Mouse (Mus musculus): ENCODE data around the gene Ssr3. TPM values are rescaled to one million over a fixed set of nuclear protein-coding genes. Genes with fewer than 3 reads are reported as not detected.

The Ssr3 gene
- total and polyA plus RNA-seq, 2 experiments from 2014 or later = 155 to 174 TPM

- Histone ChIP-seq H3K9ac (no peak overlapping the region), H3K4me3 (ENCODE audit: low read depth, low read length) (no peak overlapping the region), H3K4me2 (ENCODE audit: low read depth) (no peak overlapping the region), H3K36me3 (ENCODE audit: insufficient read depth) (no peaks in the 10 kb centered on the region), H3K9me3 (ENCODE audit: low read length) (no peaks in the 10 kb centered on the region), H3K27ac (ENCODE audit: low read depth, low read length) (no peak overlapping the region), H3K27me3 (ENCODE audit: insufficient read depth, low read length) (no peaks in the 10 kb centered on the region), H3K4me1 (ENCODE audit: insufficient read depth) (no peaks in the 10 kb centered on the region)
- no peak for DNase-seq
- TF ChIP-seq CTCF (IDR thresholded peaks at IDR 0.05; ENCODE audit: low read depth) = no peak
- 76% methylated on average over 1 of the region's 1 CpGs for WGBS
- ATAC-seq = no peak
These were observed 46.2 kb downstream of the Ssr3 start for GRCm38 (mm10) chr3:65346176-65346575.

- DNase-seq (no peak), ATAC-seq (no peak)
- H3K9ac ChIP-seq = no peak overlapping the region
- no peak overlapping the region for H3K4me2 ChIP-seq (ENCODE audit: low read depth)
- WGBS = 70% methylated on average over 5 of the region's 5 CpGs
- H3K27me3 ChIP-seq (ENCODE audit: insufficient read depth, low read length) = no peaks in the 10 kb centered on the region
- no peak overlapping the region for H3K27ac ChIP-seq (ENCODE audit: low read depth, low read length)
- no peaks in the 10 kb centered on the region for H3K4me1 ChIP-seq (ENCODE audit: insufficient read depth)
- no peaks in the 10 kb centered on the region for H3K9me3 ChIP-seq (ENCODE audit: low read length)
- no peaks in the 10 kb centered on the region for H3K36me3 ChIP-seq (ENCODE audit: insufficient read depth)
- no peak for TF ChIP-seq CTCF (IDR thresholded peaks at IDR 0.05; ENCODE audit: low read depth)
- H3K4me3 ChIP-seq (ENCODE audit: low read depth, low read length) = no peak overlapping the region
These were observed 52.1 kb downstream of the Ssr3 start for GRCm38 (mm10) chr3:65340173-65340951.

GRCm38 (mm10) chr3:65337835-65338464 is 54.5 kb downstream of the Ssr3 start:
- Histone ChIP-seq H3K27me3 (ENCODE audit: insufficient read depth, low read length) (no peaks in the 10 kb centered on the region), H3K9me3 (ENCODE audit: low read length) (no peaks in the 10 kb centered on the region), H3K27ac (ENCODE audit: low read depth, low read length) (no peak overlapping the region), H3K9ac (no peak overlapping the region), H3K4me1 (ENCODE audit: insufficient read depth) (no peaks in the 10 kb centered on the region), H3K36me3 (ENCODE audit: insufficient read depth) (no peaks in the 10 kb centered on the region), H3K4me2 (ENCODE audit: low read depth) (no peak overlapping the region), H3K4me3 (ENCODE audit: low read depth, low read length) (no peak overlapping the region)
- DNase-seq = no peak
- no peak for ATAC-seq
- no peak for TF ChIP-seq CTCF (IDR thresholded peaks at IDR 0.05; ENCODE audit: low read depth)
- WGBS = 87% methylated on average over 10 of the region's 10 CpGs

Other genes starting within 250 kb of the Ssr3 start
- gene Tiparp, start 135.8 kb upstream of the Ssr3 start, total RNA-seq (2014; rRNA removed) = 23.3 and 26.8 TPM in 2 replicates
- gene Tiparp, start 135.8 kb upstream of the Ssr3 start, polyA plus RNA-seq (2015; fragmentation: Nextera tagmentation; extraction: Ambion mirVana) = 19.5 and 19.9 TPM in 2 replicates

Measured in forebrain, postnatal 0 days (tissue).